Mouse (Mus musculus) limb, embryonic 12.5 days (tissue): ENCODE data around the gene Chst13. TPM values are rescaled to one million over a fixed set of nuclear protein-coding genes. Genes with fewer than 3 reads are reported as not detected.

ENCODE experiments used
- polyA plus RNA-seq: library from polyadenylated mRNA; unstranded; fragments of >200 nt; fragmentation: Nextera tagmentation; extraction: Ambion mirVana; gene quantifications from 2 replicates; pipeline ENCODE4 v1.2.1, GENCODE M21; 2016

Chst13 gene
- polyA plus RNA-seq, 1 experiment from 2014 or later: not detected

Other genes with a start within 250 kb of the Chst13 start
- not detected in 2 replicates for gene Vmn1r49, start 246.7 kb downstream of the Chst13 start, polyA plus RNA-seq
- gene Vmn1r50, start 223.8 kb downstream of the Chst13 start, polyA plus RNA-seq: not detected in 2 replicates
- gene Vmn1r51, start 202.6 kb downstream of the Chst13 start, polyA plus RNA-seq: not detected in 2 replicates
- gene Vmn1r52, start 150.4 kb downstream of the Chst13 start, polyA plus RNA-seq: not detected in 2 replicates
- not detected in 2 replicates for gene V1ra8, start 122.4 kb downstream of the Chst13 start, polyA plus RNA-seq
- gene Vmn1r53, start 100.7 kb downstream of the Chst13 start, polyA plus RNA-seq: not detected in 2 replicates
- not detected in 2 replicates for gene Vmn1r54, start 78.9 kb downstream of the Chst13 start, polyA plus RNA-seq
- not detected in 2 replicates for gene BC048671, start 24.0 kb downstream of the Chst13 start, polyA plus RNA-seq
- 0.06 TPM in 2 replicates for gene Uroc1, start 8.1 kb upstream of the Chst13 start, polyA plus RNA-seq
- gene Zxdc, start 44.3 kb upstream of the Chst13 start, polyA plus RNA-seq: 9.9 and 12.1 TPM in 2 replicates
- 0.18 and 0.50 TPM in 2 replicates for gene Cfap100, start 103.6 kb upstream of the Chst13 start, polyA plus RNA-seq
- 4.3 and 4.6 TPM in 2 replicates for gene Klf15, start 137.4 kb upstream of the Chst13 start, polyA plus RNA-seq
- gene Aldh1l1, start 161.2 kb upstream of the Chst13 start, polyA plus RNA-seq: 1.6 TPM in 2 replicates